Mouse (Mus musculus) intestine, postnatal 0 days (tissue): ENCODE data around the gene Dlx3. TPM values are rescaled to one million over a fixed set of nuclear protein-coding genes. Genes with fewer than 3 reads are reported as not detected.

Experiments used
- ATAC-seq: fragments of 200-750 bp; cut with Nextera tagmentation; 2 replicates; pipeline ENCODE4 v1.8.0; 2017; ENCODE audit warnings: mild to moderate bottlenecking, moderate TSS enrichment, moderate library complexity
- H3K27ac ChIP-seq: fragments of 300-500 bp; sonication (generic); 2 replicates; pipeline ENCODE4 v1.5.1; 2014; ENCODE audit warnings: mild to moderate bottlenecking, low read depth, low read length, moderate library complexity
- H3K27me3 ChIP-seq: fragments of 300-500 bp; sonication (generic); replicated peaks from 2 replicates; pipeline ENCODE4 v1.6.1; 2014; ENCODE audit warnings: low read length, mixed read lengths; ENCODE audit not compliant: control insufficient read depth, insufficient read depth
- H3K36me3 ChIP-seq: fragments of 300-500 bp; sonication (generic); 2 replicates; pipeline ENCODE4 v1.6.1; 2014; ENCODE audit warnings: mild to moderate bottlenecking, moderate library complexity; ENCODE audit not compliant: control insufficient read depth, insufficient read depth
- H3K4me1 ChIP-seq: fragments of 300-500 bp; sonication (generic); replicated peaks from 2 replicates; pipeline ENCODE4 v1.6.1; 2014; ENCODE audit warnings: antibody characterized with exemption, low read length, mixed read lengths; ENCODE audit not compliant: control insufficient read depth, insufficient read depth
- H3K4me2 ChIP-seq: fragments of 300-500 bp; sonication (generic); replicated peaks from 2 replicates; pipeline ENCODE4 v1.6.1; 2014; ENCODE audit warnings: low read depth, mild to moderate bottlenecking, moderate library complexity
- H3K4me3 ChIP-seq: fragments of 300-500 bp; sonication (generic); 2 replicates; pipeline ENCODE4 v1.5.1; 2014; ENCODE audit warnings: low read depth, low read length
- H3K9ac ChIP-seq: fragments of 300-500 bp; sonication (generic); 2 replicates; pipeline ENCODE4 v1.6.1; 2014; ENCODE audit warnings: mild to moderate bottlenecking, low read depth, low read length
- H3K9me3 ChIP-seq: fragments of 300-500 bp; sonication (generic); 2 replicates; pipeline ENCODE4 v1.6.1; 2016; ENCODE audit warnings: mixed run types; ENCODE audit not compliant: control insufficient read depth
- CTCF ChIP-seq: sonication (generic); IDR thresholded peaks from 2 replicates; pipeline ENCODE4 v1.5.1; 2016; ENCODE audit warnings: low read depth, mild to moderate bottlenecking, control low read depth, antibody characterized with exemption, moderate library complexity
- WGBS: fragments of 180-500 bp; shearing (Covaris S2); extraction: QIAGEN DNeasy Blood & Tissue Kit; methylation state at CpG from one replicate; pipeline ENCODE4 v1.1.7; 2014; 5-methylcytosine and 5-hydroxymethylcytosine counted together
- polyA plus RNA-seq: library from polyadenylated mRNA; unstranded; fragments of >200 nt; fragmentation: Nextera tagmentation; extraction: Ambion mirVana; gene quantifications from 2 replicates; pipeline ENCODE4 v1.2.1, GENCODE M21; 2015

Gene Dlx3
- polyA plus RNA-seq, 1 experiment from 2014 or later: 0.44 TPM

GRCm38 (mm10) chr11:95074694-95075093 lies 45.2 kb upstream of the Dlx3 start:
- H3K36me3 ChIP-seq: no peaks in the 10 kb centered on the region
- peak; percentile 83 for ATAC-seq
- H3K4me2 ChIP-seq: peak overlapping the region; percentile 73
- H3K27me3 ChIP-seq: no peaks in the 10 kb centered on the region
- H3K9ac ChIP-seq: no peak overlapping the region
- no peak for TF ChIP-seq CTCF
- 22% methylated on average over 4 of the region's 4 CpGs for WGBS
- 0 out of 2 replicates have a peak, but pooled peaks cover 24% of the 10 kb centered on the region for H3K4me1 ChIP-seq
- H3K4me3 ChIP-seq: peak overlapping the region; percentile 85
- no peaks in the 10 kb centered on the region for H3K9me3 ChIP-seq
- peak overlapping the region; percentile 99 for H3K27ac ChIP-seq

GRCm38 (mm10) chr11:95075197-95076040 lies 44.5 kb upstream of the Dlx3 start:
- H3K36me3 ChIP-seq: no peaks in the 10 kb centered on the region
- peak overlapping the region; percentile 99 for H3K27ac ChIP-seq
- peak; percentile 60 for TF ChIP-seq CTCF
- peak overlapping the region; percentile 90 for H3K9ac ChIP-seq
- 0 out of 2 replicates have a peak, but pooled peaks cover 24% of the 10 kb centered on the region for H3K4me1 ChIP-seq
- peak; percentile 30 for ATAC-seq
- H3K4me2 ChIP-seq: peak overlapping the region; percentile 73
- no peaks in the 10 kb centered on the region for H3K27me3 ChIP-seq
- H3K9me3 ChIP-seq: no peaks in the 10 kb centered on the region
- peak overlapping the region; percentile 85 for H3K4me3 ChIP-seq
- 3% methylated on average over 19 of the region's 19 CpGs for WGBS

GRCm38 (mm10) chr11:95076041-95076535 lies 43.8 kb upstream of the Dlx3 start:
- Histone ChIP-seq H3K4me1 (0 out of 2 replicates have a peak, but pooled peaks cover 18% of the 10 kb centered on the region), H3K4me3 (peak overlapping the region; percentile 85), H3K4me2 (peak overlapping the region; percentile 73), H3K36me3 (no peaks in the 10 kb centered on the region), H3K27me3 (no peaks in the 10 kb centered on the region), H3K9ac (peak overlapping the region; percentile 90), H3K9me3 (no peaks in the 10 kb centered on the region), H3K27ac (peak overlapping the region; percentile 99)
- ATAC-seq: peak; percentile 19
- WGBS: 1% methylated on average over 42 of the region's 42 CpGs
- peak; percentile 64 for TF ChIP-seq CTCF

GRCm38 (mm10) chr11:95076536-95077111 lies 43.3 kb upstream of the Dlx3 start, which contains the start of gene Itga3:
Gene Itga3, minus strand, starts transcription at chr11:95076801.
- no peak for TF ChIP-seq CTCF
- WGBS: under 1% methylated on average over 49 of the region's 51 CpGs
- peak within 1 kb of the TSS; percentile 85 for H3K4me3 ChIP-seq
- H3K9me3 ChIP-seq: no peaks in the 10 kb centered on the region
- H3K27ac ChIP-seq: peak within 1 kb of the TSS; percentile 99
- ATAC-seq: peak; percentile 65
- H3K4me2 ChIP-seq: peak within 1 kb of the TSS; percentile 73
- H3K36me3 ChIP-seq: no peaks in the 10 kb centered on the region
- H3K4me1 ChIP-seq: 0 out of 2 replicates have a peak, but pooled peaks cover 18% of the 10 kb centered on the region
- peak within 1 kb of the TSS; percentile 90 for H3K9ac ChIP-seq
- no peaks in the 10 kb centered on the region for H3K27me3 ChIP-seq

GRCm38 (mm10) chr11:95077956-95078355 lies 42.0 kb upstream of the Dlx3 start:
- Histone ChIP-seq H3K27ac (no peak overlapping the region), H3K4me3 (peak overlapping the region; percentile 9; the same call in 1 of the 2 replicates), H3K9me3 (no peaks in the 10 kb centered on the region), H3K27me3 (no peaks in the 10 kb centered on the region), H3K9ac (no peak overlapping the region), H3K4me1 (0 out of 2 replicates have a peak, but pooled peaks cover 13% of the 10 kb centered on the region), H3K4me2 (peak overlapping the region; percentile 73), H3K36me3 (no peaks in the 10 kb centered on the region)
- peak; percentile 32 for TF ChIP-seq CTCF
- 28% methylated on average over 7 of the region's 7 CpGs for WGBS
- no peak for ATAC-seq
